Mouse (Mus musculus) kidney, embryonic 14.5 days (tissue): Measurements from ENCODE around the gene Scube3. TPM values are rescaled to one million over a fixed set of nuclear protein-coding genes. Genes with fewer than 3 reads are reported as not detected.

Experiments
- ATAC-seq: fragments of 200-750 bp; cut with Nextera tagmentation; 2 replicates; pipeline ENCODE4 v1.8.0; 2017; ENCODE audit warnings: moderate number of reproducible peaks, mild to moderate bottlenecking, moderate TSS enrichment, moderate library complexity; ENCODE audit not compliant: low FRiP score, low TSS enrichment
- H3K27ac ChIP-seq: fragments of 300-500 bp; sonication (generic); 2 replicates; pipeline ENCODE4 v1.5.1; 2014; ENCODE audit warnings: low read depth, mild to moderate bottlenecking, low read length, moderate library complexity, mixed read lengths
- H3K27me3 ChIP-seq: fragments of 300-500 bp; sonication (generic); 2 replicates; pipeline ENCODE4 v1.6.1; 2014; ENCODE audit warnings: mild to moderate bottlenecking, low read length; ENCODE audit not compliant: control insufficient read depth, insufficient read depth
- H3K36me3 ChIP-seq: fragments of 300-500 bp; sonication (generic); 2 replicates; pipeline ENCODE4 v1.6.1; 2014; ENCODE audit warnings: low read length, mixed read lengths; ENCODE audit not compliant: control insufficient read depth, insufficient read depth
- H3K4me1 ChIP-seq: fragments of 300-500 bp; sonication (generic); 2 replicates; pipeline ENCODE4 v1.6.1; 2014; ENCODE audit warnings: low read length, mixed read lengths; ENCODE audit not compliant: control insufficient read depth, insufficient read depth
- H3K4me2 ChIP-seq: fragments of 300-500 bp; sonication (generic); replicated peaks from 2 replicates; pipeline ENCODE4 v1.6.1; 2014; ENCODE audit warnings: low read depth, mild to moderate bottlenecking, low read length
- H3K4me3 ChIP-seq: fragments of 300-500 bp; sonication (generic); 2 replicates; pipeline ENCODE4 v1.5.1; 2014; ENCODE audit warnings: mild to moderate bottlenecking, low read length
- H3K9ac ChIP-seq: fragments of 300-500 bp; sonication (generic); 2 replicates; pipeline ENCODE4 v1.6.1; 2014; ENCODE audit warnings: low read depth, mild to moderate bottlenecking, low read length, moderate library complexity
- H3K9me3 ChIP-seq: fragments of 300-500 bp; sonication (generic); 2 replicates; pipeline ENCODE4 v1.6.1; 2016; ENCODE audit warnings: low read length; ENCODE audit not compliant: control insufficient read depth
- WGBS: fragments of 180-500 bp; shearing (Covaris S2); extraction: QIAGEN DNeasy Blood & Tissue Kit; methylation state at CpG from one replicate; pipeline ENCODE4 v1.1.7; 2014; 5-methylcytosine and 5-hydroxymethylcytosine counted together
- polyA plus RNA-seq: library from polyadenylated mRNA; unstranded; fragments of >200 nt; fragmentation: Nextera tagmentation; extraction: Ambion mirVana; gene quantifications from 2 replicates; pipeline ENCODE4 v1.2.1, GENCODE M21; 2014

The Scube3 gene
- polyA plus RNA-seq, 1 experiment from 2014 or later: 31.3 TPM

DNA sequence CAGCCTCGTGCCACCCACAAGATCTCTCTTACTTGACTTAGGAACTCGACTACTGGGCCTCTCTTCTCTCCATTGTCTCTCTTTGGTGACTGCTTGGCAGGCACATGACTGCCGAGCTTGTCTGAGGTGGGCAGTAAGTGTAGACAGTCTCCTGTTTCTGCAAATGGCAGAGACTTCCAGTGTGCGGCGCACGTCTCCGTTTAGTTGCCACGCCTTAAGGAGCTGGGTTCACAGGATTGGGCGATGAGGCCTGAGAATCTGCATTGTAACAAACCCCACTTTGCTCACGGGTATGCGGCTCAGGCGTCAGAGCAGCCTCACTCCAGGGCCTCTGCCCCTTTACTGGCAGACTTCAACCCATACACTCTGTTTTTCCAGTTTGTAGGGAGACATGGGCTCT, 8.5 kb downstream of the Scube3 start:
- no peak overlapping the region for H3K4me3 ChIP-seq
- H3K36me3 ChIP-seq: peaks cover 16% of the 10 kb centered on the region
- 78% methylated on average over 12 of the region's 12 CpGs for WGBS
- H3K4me1 ChIP-seq: peaks cover 24% of the 10 kb centered on the region
- no peak for ATAC-seq
- no peak overlapping the region for H3K9ac ChIP-seq
- H3K27me3 ChIP-seq: no peaks in the 10 kb centered on the region
- no peaks in the 10 kb centered on the region for H3K9me3 ChIP-seq
- H3K4me2 ChIP-seq: no peak overlapping the region
- H3K27ac ChIP-seq: no peak overlapping the region

DNA sequence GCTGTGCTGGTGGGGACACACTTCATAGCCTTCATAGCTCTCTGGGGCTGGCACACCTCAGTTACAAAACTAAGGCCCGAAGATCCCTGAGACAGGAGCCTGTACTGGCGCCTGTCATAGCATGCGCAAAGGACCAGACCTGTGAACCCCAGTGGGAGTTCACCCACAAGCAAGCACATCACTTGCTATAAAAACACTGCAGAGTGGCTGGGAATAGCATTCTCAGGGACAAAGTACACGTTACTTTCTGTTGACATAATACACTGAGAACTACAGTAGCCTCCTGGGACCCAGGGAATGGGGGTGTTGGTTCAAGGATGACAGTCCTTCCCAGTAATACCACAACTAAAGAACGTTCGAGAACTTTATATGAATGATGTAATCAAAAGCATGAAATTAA, 11.2 kb downstream of the Scube3 start:
- Histone ChIP-seq H3K27me3 (no peaks in the 10 kb centered on the region), H3K4me1 (peaks cover 6% of the 10 kb centered on the region; the same call in 1 of the 2 replicates), H3K4me3 (no peak overlapping the region), H3K9ac (no peak overlapping the region), H3K4me2 (no peak overlapping the region), H3K27ac (no peak overlapping the region), H3K36me3 (peaks cover 32% of the 10 kb centered on the region), H3K9me3 (no peaks in the 10 kb centered on the region)
- no peak for ATAC-seq
- 72% methylated on average over 6 of the region's 6 CpGs for WGBS

DNA sequence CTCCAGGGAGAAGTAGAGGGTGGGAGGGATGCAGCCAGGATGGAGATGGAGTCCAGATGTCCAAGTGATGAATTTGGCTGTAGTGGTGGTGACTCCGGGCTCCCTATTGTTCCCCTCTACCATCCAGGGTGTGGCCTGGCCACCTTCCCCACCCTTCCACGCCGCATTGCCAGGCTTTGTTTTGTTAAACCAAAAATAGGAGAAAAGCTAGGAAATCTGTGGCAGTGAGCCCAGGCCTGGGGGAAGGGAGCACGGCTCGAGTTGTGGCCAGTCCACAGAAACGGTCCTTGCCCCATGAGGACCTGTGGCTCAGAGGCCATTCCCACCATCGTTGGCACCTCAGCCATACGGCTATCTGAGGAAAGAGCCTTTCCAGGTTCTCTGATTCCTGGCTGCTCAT, 13.0 kb downstream of the Scube3 start:
- no peak overlapping the region for H3K27ac ChIP-seq
- ATAC-seq: no peak
- H3K36me3 ChIP-seq: peaks cover 32% of the 10 kb centered on the region
- no peak overlapping the region for H3K9ac ChIP-seq
- no peaks in the 10 kb centered on the region for H3K9me3 ChIP-seq
- no peak overlapping the region for H3K4me2 ChIP-seq
- H3K4me3 ChIP-seq: no peak overlapping the region
- H3K27me3 ChIP-seq: no peaks in the 10 kb centered on the region
- WGBS: 87% methylated on average over 8 of the region's 8 CpGs
- no peaks in the 10 kb centered on the region for H3K4me1 ChIP-seq

DNA sequence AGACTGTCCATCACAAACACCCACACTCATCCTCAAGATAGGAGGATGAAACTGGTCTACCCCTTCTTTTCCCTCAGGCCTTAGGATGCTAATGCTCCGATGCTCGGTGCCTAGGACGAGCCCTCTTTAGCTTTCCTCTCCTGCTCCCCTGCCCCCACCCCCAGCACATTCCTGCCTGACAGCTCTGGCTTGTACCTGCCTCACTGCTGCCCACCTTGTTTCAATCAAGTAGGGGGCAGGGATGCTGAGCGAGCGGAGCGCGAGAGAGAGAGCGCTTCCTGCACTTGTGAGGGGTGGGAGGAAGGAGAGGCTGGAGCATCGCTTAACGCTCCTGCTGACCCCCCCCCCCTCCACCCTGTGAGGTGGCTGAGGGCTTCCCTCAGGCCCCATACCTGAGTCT, 18.4 kb downstream of the Scube3 start:
- H3K9ac ChIP-seq: no peak overlapping the region
- peaks cover 39% of the 10 kb centered on the region; the same call in 1 of the 2 replicates for H3K36me3 ChIP-seq
- 18% methylated on average over 10 of the region's 10 CpGs for WGBS
- H3K27me3 ChIP-seq: no peaks in the 10 kb centered on the region
- no peak for ATAC-seq
- peaks cover 9% of the 10 kb centered on the region; the same call in 1 of the 2 replicates for H3K4me1 ChIP-seq
- no peak overlapping the region for H3K27ac ChIP-seq
- H3K9me3 ChIP-seq: no peaks in the 10 kb centered on the region
- no peak overlapping the region for H3K4me2 ChIP-seq
- H3K4me3 ChIP-seq: no peak overlapping the region

GRCm38 (mm10) chr17:28161310-28161881, 19.5 kb downstream of the Scube3 start:
- H3K4me1 ChIP-seq: peaks cover 9% of the 10 kb centered on the region; the same call in 1 of the 2 replicates
- H3K36me3 ChIP-seq: peaks cover 43% of the 10 kb centered on the region; the same call in 1 of the 2 replicates
- H3K9me3 ChIP-seq: no peaks in the 10 kb centered on the region
- 32% methylated on average over 11 of the region's 11 CpGs for WGBS
- H3K4me3 ChIP-seq: no peak overlapping the region
- H3K9ac ChIP-seq: no peak overlapping the region
- H3K4me2 ChIP-seq: no peak overlapping the region
- H3K27me3 ChIP-seq: no peaks in the 10 kb centered on the region
- ATAC-seq: no peak
- no peak overlapping the region for H3K27ac ChIP-seq

- WGBS: 10% methylated on average over 6 of the region's 6 CpGs
- H3K27ac ChIP-seq: no peak overlapping the region
- no peak overlapping the region for H3K4me2 ChIP-seq
- H3K9ac ChIP-seq: no peak overlapping the region
- H3K9me3 ChIP-seq: no peaks in the 10 kb centered on the region
- peaks cover 9% of the 10 kb centered on the region; the same call in 1 of the 2 replicates for H3K4me1 ChIP-seq
- H3K36me3 ChIP-seq: peaks cover 52% of the 10 kb centered on the region; the same call in 1 of the 2 replicates
- H3K27me3 ChIP-seq: no peaks in the 10 kb centered on the region
- ATAC-seq: peak; percentile 67
- no peak overlapping the region for H3K4me3 ChIP-seq
Observed at GRCm38 (mm10) chr17:28163666-28164065, 21.7 kb downstream of the Scube3 start.

GRCm38 (mm10) chr17:28170460-28171305, 28.7 kb downstream of the Scube3 start:
- Histone ChIP-seq H3K36me3 (peaks cover 50% of the 10 kb centered on the region; the same call in 1 of the 2 replicates), H3K27me3 (no peaks in the 10 kb centered on the region), H3K9me3 (no peaks in the 10 kb centered on the region), H3K27ac (peak overlapping the region; percentile 42; the same call in 1 of the 2 replicates), H3K4me3 (no peak overlapping the region), H3K4me1 (peaks cover 21% of the 10 kb centered on the region), H3K4me2 (no peak overlapping the region), H3K9ac (no peak overlapping the region)
- 63% methylated on average over 6 of the region's 6 CpGs for WGBS
- ATAC-seq: no peak

DNA sequence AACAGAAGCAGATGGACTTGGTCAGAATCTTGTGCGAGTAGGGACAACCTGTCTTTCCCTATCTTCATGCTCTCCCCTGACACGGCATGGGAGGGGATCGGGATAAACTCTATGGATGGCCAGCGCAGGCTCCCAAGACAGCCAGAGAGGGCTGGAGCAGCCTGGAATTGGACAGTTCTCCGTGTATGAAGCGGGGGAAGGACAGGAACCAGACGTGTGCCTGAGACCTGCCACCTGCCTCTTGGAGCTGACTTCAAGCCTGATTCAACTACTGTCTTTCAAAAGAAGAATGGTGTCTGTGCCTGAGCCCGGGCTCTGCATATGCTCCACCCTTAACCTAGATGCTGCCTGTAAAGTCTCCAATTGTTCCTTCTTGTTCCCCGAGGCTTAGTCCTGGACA, 30.7 kb downstream of the Scube3 start:
- peak overlapping the region; percentile 44; the same call in 1 of the 2 replicates for H3K9ac ChIP-seq
- H3K9me3 ChIP-seq: no peaks in the 10 kb centered on the region
- H3K4me2 ChIP-seq: no peak overlapping the region; the same call in 1 of the 2 replicates
- peak overlapping the region; percentile 39; the same call in 1 of the 2 replicates for H3K27ac ChIP-seq
- peaks cover 32% of the 10 kb centered on the region; the same call in 1 of the 2 replicates for H3K36me3 ChIP-seq
- WGBS: 31% methylated on average over 9 of the region's 9 CpGs
- no peak for ATAC-seq
- H3K4me1 ChIP-seq: peaks cover 27% of the 10 kb centered on the region
- H3K27me3 ChIP-seq: no peaks in the 10 kb centered on the region
- H3K4me3 ChIP-seq: no peak overlapping the region
